Mouse (Mus musculus) c-Kit-negative CD71-positive TER-119-positive erythroid progenitor cells, embryonic 14.5 days (primary cell): Measurements from ENCODE around the gene Gm7903.
"Not testable (repeated sequence)": the region's sequence is repeated elsewhere in the genome, so short reads cannot be mapped to it uniquely, and the experiment has no call there.

Source experiments
- DNase-seq: peaks from one replicate; pipeline ENCODE4 v3.0.0-alpha.2; 2013; ENCODE audit warnings: low read depth, low spot score

Gene Gm7903

DNA sequence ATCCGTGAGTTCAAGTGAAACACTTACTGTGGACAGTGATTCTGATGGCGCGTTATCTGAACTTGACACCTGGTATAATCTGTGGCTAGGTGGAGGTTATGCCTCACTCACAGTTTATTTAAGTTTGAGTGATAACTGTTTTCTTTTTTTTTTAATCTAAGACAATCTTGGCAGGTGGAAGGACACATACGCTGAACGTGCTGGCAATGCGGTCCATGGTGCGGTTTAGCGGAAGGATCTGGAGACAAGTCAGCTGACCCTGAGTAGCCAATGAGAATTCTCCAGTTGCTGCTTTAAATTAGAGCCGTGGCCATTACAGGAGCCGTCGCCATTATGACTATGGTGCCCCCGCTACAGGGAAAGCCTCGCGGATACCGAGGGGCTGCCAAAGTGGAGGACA lies at the start of gene Gm7903:
Gene Gm7903, plus strand, starts transcription at position 301 of the 400 bp plus-strand sequence.
- DNase-seq: not testable (repeated sequence)

GRCm38 (mm10) chrX:135403578-135403977 lies 30.1 kb upstream of the Gm7903 start:
- DNase-seq: not testable (repeated sequence)

GRCm38 (mm10) chrX:135421203-135421602 lies 12.4 kb upstream of the Gm7903 start:
- not testable (repeated sequence) for DNase-seq

GRCm38 (mm10) chrX:135421824-135422223 lies 11.8 kb upstream of the Gm7903 start:
- DNase-seq: not testable (repeated sequence)

GRCm38 (mm10) chrX:135422473-135422872 lies 11.2 kb upstream of the Gm7903 start:
- DNase-seq: not testable (repeated sequence)

DNA sequence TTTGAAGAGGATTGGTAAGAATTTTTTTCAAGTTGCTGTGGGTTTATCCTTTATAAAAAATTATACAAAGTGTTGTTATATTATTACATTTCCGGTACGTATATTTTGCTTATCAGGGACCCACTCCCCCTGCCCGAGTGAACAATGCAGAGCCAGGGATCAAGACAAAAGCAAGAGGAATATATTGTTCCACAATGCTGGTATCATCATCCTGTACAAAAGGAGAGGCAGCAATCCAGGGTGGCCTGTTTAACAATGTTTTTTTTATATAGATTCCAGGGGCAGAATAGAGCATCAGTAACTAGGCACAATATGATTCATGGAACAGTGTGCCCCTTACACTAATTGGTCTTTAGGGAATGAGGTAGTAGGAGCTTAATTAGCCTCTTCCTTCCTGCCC lies 30.5 kb downstream of the Gm7903 start:
- not testable (repeated sequence) for DNase-seq

GRCm38 (mm10) chrX:135481902-135482301 lies 48.3 kb downstream of the Gm7903 start:
- not testable (repeated sequence) for DNase-seq

DNA sequence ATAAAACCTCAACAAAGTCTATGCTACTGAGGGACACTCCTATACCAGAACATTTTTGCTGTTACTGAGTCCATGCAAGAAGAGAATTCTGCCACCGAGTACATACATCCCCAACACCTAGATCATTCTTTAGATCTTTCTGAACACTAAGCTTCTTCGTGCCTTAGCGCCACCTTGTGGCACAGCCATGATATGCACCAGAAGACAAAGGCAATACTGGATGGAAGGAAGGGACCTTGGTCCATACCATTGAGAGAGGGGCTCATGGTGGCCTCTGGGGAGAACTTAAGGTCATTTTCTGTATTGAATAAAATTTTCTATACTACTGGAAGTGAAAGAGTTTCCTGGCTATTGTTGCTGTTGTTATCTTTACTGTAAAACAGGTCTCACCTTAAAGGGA lies 49.5 kb downstream of the Gm7903 start:
- not testable (repeated sequence) for DNase-seq
